Mouse (Mus musculus): ENCODE results near the gene Zbtb18. TPM values are rescaled to one million over a fixed set of nuclear protein-coding genes. Genes with fewer than 3 reads are reported as not detected.

The Zbtb18 gene
- polyA plus RNA-seq, 1 experiment from 2014 or later = 7.8 TPM

Other genes with a start within 250 kb of the Zbtb18 start
- 14.6 and 19.3 TPM in 2 replicates for gene Akt3, start 184.1 kb upstream of the Zbtb18 start, polyA plus RNA-seq (2016; fragmentation: Nextera tagmentation; extraction: Ambion mirVana)